Mouse (Mus musculus): ENCODE data around the gene Arhgap27. TPM values are rescaled to one million over a fixed set of nuclear protein-coding genes. Genes with fewer than 3 reads are reported as not detected.

Arhgap27 gene
- 7.1 and 8.5 TPM in 2 replicates for polyA plus RNA-seq (2021; fragmentation: Nextera tagmentation)
- long read RNA-seq, experiment 1, partial matches to known transcripts, result 10 of 15 reads
- long read RNA-seq, experiment 1, other reads (novel, unspliced or antisense), result 5 of 15 reads
- long read RNA-seq, experiment 2, full-length matches to known transcripts, result 5 of 104 reads
- long read RNA-seq, experiment 2, partial matches to known transcripts, result 69 of 104 reads
- long read RNA-seq, experiment 2, other reads (novel, unspliced or antisense), result 30 of 104 reads

DNA sequence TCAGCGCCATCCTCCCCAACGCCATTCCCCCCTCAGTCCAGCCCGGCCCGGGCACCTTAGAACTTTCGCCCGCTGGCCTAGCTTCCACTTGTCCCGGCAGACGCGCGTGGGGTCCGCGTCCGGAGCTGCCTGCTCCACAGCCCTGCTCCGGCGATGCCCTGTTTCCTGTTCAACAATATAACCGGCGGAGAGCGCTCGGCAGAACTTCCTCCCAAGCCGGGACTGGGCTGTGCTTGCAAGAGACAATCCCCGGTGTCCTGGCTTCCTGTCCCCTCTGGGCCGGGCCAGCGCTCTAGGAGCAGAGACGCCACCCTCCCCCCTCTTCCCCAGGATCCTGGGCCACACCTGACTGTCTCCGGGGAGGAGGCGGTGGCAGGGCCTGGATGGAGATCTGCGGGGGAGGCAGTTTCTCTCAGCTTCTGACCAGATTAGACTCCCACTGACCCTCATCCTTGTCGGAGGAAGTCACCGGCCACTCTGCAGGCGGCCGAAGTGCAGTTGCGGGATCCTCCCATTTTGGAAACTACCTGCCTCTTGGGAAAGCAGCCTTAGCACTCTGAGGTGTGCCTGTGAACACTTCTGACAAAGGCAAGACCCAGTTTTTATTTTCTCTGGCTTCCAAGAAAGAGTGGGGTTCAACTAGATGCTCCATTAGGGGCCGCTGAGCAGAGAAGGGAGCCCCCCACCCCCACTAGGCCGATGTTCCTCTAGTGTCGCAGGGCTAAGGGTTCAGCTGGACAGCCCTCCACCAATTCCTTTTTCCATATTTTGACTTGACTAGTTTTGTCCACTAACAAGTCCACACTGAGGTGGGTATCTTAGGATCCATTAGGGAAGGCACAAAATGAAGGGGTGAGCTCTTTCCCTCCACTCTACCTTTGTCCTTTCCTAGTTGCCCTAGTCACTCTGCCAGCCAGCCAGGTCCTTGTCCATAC is at the start of gene Arhgap27:
Arhgap27 (minus strand) TSS at position 479 of the 935 bp plus-strand sequence.

DNA sequence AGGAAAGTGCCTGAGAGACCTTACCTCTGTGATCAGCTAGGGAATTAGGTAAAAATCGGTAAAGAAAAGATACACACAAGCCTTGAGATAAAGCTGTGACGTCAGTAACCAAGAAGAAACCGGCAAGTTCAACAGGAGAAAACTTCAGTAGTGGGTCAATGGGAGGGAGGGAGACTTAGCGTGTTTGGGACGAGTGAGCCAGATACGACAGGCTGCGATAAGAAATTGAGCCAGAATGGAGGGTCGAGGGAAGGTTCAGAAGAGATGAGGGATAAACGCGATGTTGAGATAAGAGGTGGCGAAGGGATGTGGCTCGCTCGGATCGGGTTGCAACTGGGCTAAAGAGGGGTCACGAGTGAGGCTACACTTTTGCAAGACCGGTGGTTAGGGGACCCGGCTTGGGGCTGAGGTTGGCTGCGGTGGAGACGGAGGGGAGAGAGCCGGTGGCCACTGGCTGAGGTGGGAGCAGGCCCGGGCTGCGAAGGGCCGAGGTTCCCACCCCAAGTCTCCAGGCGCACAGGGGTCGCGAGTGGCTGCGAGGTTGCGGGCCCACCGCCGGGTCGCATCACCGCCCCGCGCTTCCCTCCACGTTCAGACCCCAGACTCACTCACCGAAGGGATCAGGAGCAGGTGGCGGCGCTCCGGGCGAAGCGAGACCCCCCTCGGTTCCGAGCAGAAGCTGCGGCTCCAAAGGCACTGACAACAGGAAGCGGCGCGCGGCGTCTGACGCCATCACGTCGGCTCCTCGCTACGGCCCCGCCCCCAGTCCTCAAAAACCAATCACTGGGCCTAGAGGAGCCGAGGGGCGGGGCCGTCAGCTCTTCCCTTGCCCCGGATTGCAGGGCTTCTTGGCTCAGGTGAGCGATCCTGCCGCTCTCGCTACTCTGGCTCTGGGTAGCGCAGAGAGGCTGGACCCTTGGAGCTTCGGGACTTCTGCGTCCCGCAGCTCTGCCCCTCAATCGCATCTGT is 48.8 kb upstream of the Arhgap27 start, which contains the start of gene Plekhm1:
Plekhm1 (minus strand) TSS at position 707 of the 969 bp plus-strand sequence.

Other genes starting within 250 kb of the Arhgap27 start
- gene Hexim1, start 247.5 kb downstream of the Arhgap27 start, polyA plus RNA-seq (2021; fragmentation: Nextera tagmentation), result 8.4 and 9.1 TPM in 2 replicates
- 5.6 and 6.3 TPM in 2 replicates for gene Hexim2, start 231.3 kb downstream of the Arhgap27 start, polyA plus RNA-seq (2021; fragmentation: Nextera tagmentation)
- gene Fmnl1, start 192.6 kb downstream of the Arhgap27 start, polyA plus RNA-seq (2021; fragmentation: Nextera tagmentation), result 12.1 and 14.0 TPM in 2 replicates
- gene 1700023F06Rik, start 155.1 kb downstream of the Arhgap27 start, polyA plus RNA-seq (2021; fragmentation: Nextera tagmentation), result 1.5 and 2.3 TPM in 2 replicates
- gene Spata32, start 145.3 kb downstream of the Arhgap27 start, polyA plus RNA-seq (2021; fragmentation: Nextera tagmentation), result 0.18 and 0.45 TPM in 2 replicates
- gene Map3k14, start 96.2 kb downstream of the Arhgap27 start, polyA plus RNA-seq (2021; fragmentation: Nextera tagmentation), result 0.35 and 0.48 TPM in 2 replicates
- gene Plekhm1, start 49.0 kb upstream of the Arhgap27 start, polyA plus RNA-seq (2021; fragmentation: Nextera tagmentation), result 3.7 and 4.1 TPM in 2 replicates
- not detected in 2 replicates for gene Lrrc37a, start 140.9 kb upstream of the Arhgap27 start, polyA plus RNA-seq (2021; fragmentation: Nextera tagmentation)